Mouse (Mus musculus): ENCODE measurements at regions not wholly inside any gene's neighbourhood (a gene's known extent, or its start where the extent isn't known, plus 50 kb on each side); places are given as distances from the start of the nearest gene placed in this dataset.

- TF ChIP-seq GATA1 (IDR thresholded peaks at IDR 0.05; ENCODE audit: low read length) = no peak
Measured at GRCm38 (mm10) chr5:96922716-96923076, 74.8 kb upstream of the Bmp2k start.

- no peak for TF ChIP-seq GATA1 (IDR thresholded peaks at IDR 0.05; ENCODE audit: low read length)
Measured at GRCm38 (mm10) chr5:96923526-96923925, 74.0 kb upstream of the Bmp2k start.

GRCm38 (mm10) chr5:96924736-96925429 lies 72.6 kb upstream of the Bmp2k start:
- no peak for TF ChIP-seq GATA1 (IDR thresholded peaks at IDR 0.05; ENCODE audit: low read length)

GRCm38 (mm10) chr5:96925943-96926342 lies 71.5 kb upstream of the Bmp2k start:
- TF ChIP-seq GATA1 (IDR thresholded peaks at IDR 0.05; ENCODE audit: low read length) = no peak

- no peak for TF ChIP-seq GATA1 (IDR thresholded peaks at IDR 0.05; ENCODE audit: low read length)
Measured at GRCm38 (mm10) chr5:96931091-96931490, 66.4 kb upstream of the Bmp2k start.

- no peak for TF ChIP-seq GATA1 (IDR thresholded peaks at IDR 0.05; ENCODE audit: low read length)
Measured at GRCm38 (mm10) chr5:96931576-96932152, 65.8 kb upstream of the Bmp2k start.

- TF ChIP-seq GATA1 (IDR thresholded peaks at IDR 0.05; ENCODE audit: low read length) = no peak
Measured at GRCm38 (mm10) chr5:96936239-96936638, 61.2 kb upstream of the Bmp2k start.

- TF ChIP-seq GATA1 (IDR thresholded peaks at IDR 0.05; ENCODE audit: low read length) = no peak
Measured at GRCm38 (mm10) chr5:96938718-96939117, 58.8 kb upstream of the Bmp2k start.

- no peak for TF ChIP-seq GATA1 (IDR thresholded peaks at IDR 0.05; ENCODE audit: low read length)
Measured at GRCm38 (mm10) chr5:96939273-96939672, 58.2 kb upstream of the Bmp2k start.

- no peak for TF ChIP-seq GATA1 (IDR thresholded peaks at IDR 0.05; ENCODE audit: low read length)
Measured at GRCm38 (mm10) chr5:96940170-96941086, 57.1 kb upstream of the Bmp2k start.

GRCm38 (mm10) chr5:96941087-96941468 lies 56.4 kb upstream of the Bmp2k start:
- TF ChIP-seq GATA1 (IDR thresholded peaks at IDR 0.05; ENCODE audit: low read length) = no peak

GRCm38 (mm10) chr5:96941518-96941917 lies 56.0 kb upstream of the Bmp2k start:
- no peak for TF ChIP-seq GATA1 (IDR thresholded peaks at IDR 0.05; ENCODE audit: low read length)
